Mouse (Mus musculus): ENCODE data around the gene Aqp11.

GRCm38 (mm10) chr7:97740948-97741347 lies 2.9 kb upstream of the Aqp11 start:
- no peak for TF ChIP-seq CTCF (IDR thresholded peaks at IDR 0.05; ENCODE audit: insufficient read depth, low read length)
- TF ChIP-seq POLR2A (IDR thresholded peaks at IDR 0.05; ENCODE audit: borderline replicate concordance, extremely low read depth, low read depth, low read length): no peak

Data from lung, adult 2 months (tissue).